Mouse (Mus musculus) bone marrow macrophage, adult 2 months (primary cell): Measurements from ENCODE around the gene B3galt4.

Experiments
- CTCF ChIP-seq: IDR thresholded peaks from 2 replicates; pipeline ENCODE4 v1.5.1; 2012; ENCODE audit warnings: low read depth, mild to moderate bottlenecking, low read length, moderate library complexity
- POLR2A ChIP-seq: IDR thresholded peaks from 2 replicates; pipeline ENCODE4 v1.6.1; 2012; ENCODE audit warnings: mild to moderate bottlenecking, low read depth, low read length, borderline replicate concordance

DNA sequence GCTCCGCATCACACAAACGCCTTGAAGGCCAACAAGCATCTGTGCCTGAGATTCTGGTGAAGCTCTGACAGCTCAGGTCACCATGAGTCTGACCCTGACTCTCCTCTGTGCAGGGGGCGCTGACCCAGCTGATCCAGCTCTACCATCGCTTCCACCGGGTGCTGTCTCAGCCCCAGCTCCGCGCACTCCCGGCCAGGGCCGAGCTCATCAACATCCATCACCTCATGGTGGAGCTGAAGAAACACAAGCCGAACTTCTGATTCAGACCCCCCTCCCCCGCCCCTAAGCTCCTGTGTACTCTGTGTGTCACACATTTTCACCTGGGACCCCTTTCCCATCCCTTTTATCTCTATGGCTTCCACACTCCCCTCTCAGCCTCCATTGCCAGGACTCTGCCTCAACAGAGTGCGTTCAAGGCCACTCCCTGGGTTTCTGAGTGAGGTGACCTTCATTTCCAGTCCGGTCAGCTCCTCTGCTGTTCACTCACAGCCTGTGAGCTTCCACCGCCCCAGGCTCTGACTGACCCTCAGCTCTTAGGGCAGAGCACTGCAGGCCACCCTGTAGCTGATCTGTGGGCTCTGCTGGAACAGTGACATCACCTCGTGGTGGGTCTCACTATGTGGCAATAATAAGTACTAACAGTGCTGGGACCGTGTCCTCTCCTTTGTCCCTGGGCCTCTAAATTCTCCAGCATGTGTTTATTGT, 14.7 kb upstream of the B3galt4 start:
- TF ChIP-seq POLR2A (no peak), CTCF (no peak)
